Mouse (Mus musculus): ENCODE results near the gene Skil.

The Skil gene

GRCm38 (mm10) chr3:31094531-31095178 is at the start of gene Skil:
TSS of gene Skil (plus strand) at chr3:31095058.
- in situ Hi-C loops (cut with MboI, MseI): loop anchor here in 1 of 2 experiments (5.0 kb wide), 1 partner anchor 37 kb away; no protein-coding TSS in a partner anchor

- in situ Hi-C loops (cut with MboI, MseI): loop anchor here (5.0 to 25.0 kb wide), 2 partner anchors 540 to 1690 kb away; partner anchors contain the start of genes Mrpl47 (in 1 of the 2) and Ndufb5 (in 1 of the 2)
Observed at GRCm38 (mm10) chr3:31047263-31047662, 47.6 kb upstream of the Skil start.

GRCm38 (mm10) chr3:31049087-31049486 is 45.8 kb upstream of the Skil start:
- in situ Hi-C loops (cut with MboI, MseI): loop anchor here (5.0 to 25.0 kb wide), 2 partner anchors 538 to 1688 kb away; partner anchors contain the start of genes Mrpl47 (in 1 of the 2) and Ndufb5 (in 1 of the 2)

- in situ Hi-C loops (cut with MboI, MseI): no loop called here
Observed at GRCm38 (mm10) chr3:31050375-31050774, 44.5 kb upstream of the Skil start.

- in situ Hi-C loops (cut with MboI, MseI): no loop called here
Observed at GRCm38 (mm10) chr3:31051730-31052129, 43.1 kb upstream of the Skil start.

- in situ Hi-C loops (cut with MboI, MseI): no loop called here
Observed at GRCm38 (mm10) chr3:31053191-31053590, 41.7 kb upstream of the Skil start.

GRCm38 (mm10) chr3:31054888-31055287 is 40.0 kb upstream of the Skil start:
- in situ Hi-C loops (cut with MboI, MseI): loop anchor here (5.0 kb wide), 2 partner anchors 37 to 82 kb away; no protein-coding TSS in a partner anchor

GRCm38 (mm10) chr3:31056047-31056650 is 38.7 kb upstream of the Skil start:
- in situ Hi-C loops (cut with MboI, MseI): loop anchor here (5.0 kb wide), 2 partner anchors 36 to 81 kb away; no protein-coding TSS in a partner anchor

- in situ Hi-C loops (cut with MboI, MseI): loop anchor here (5.0 kb wide), 2 partner anchors 35 to 80 kb away; no protein-coding TSS in a partner anchor
Observed at GRCm38 (mm10) chr3:31056651-31057627, 37.9 kb upstream of the Skil start.

- in situ Hi-C loops (cut with MboI, MseI): no loop called here
Observed at GRCm38 (mm10) chr3:31060745-31061102, 34.1 kb upstream of the Skil start.

- in situ Hi-C loops (cut with MboI, MseI): no loop called here
Observed at GRCm38 (mm10) chr3:31061103-31061785, 33.6 kb upstream of the Skil start.

- in situ Hi-C loops (cut with MboI, MseI): no loop called here
Observed at GRCm38 (mm10) chr3:31061786-31062120, 33.1 kb upstream of the Skil start.

GRCm38 (mm10) chr3:31062325-31062724 is 32.5 kb upstream of the Skil start:
- in situ Hi-C loops (cut with MboI, MseI): no loop called here

GRCm38 (mm10) chr3:31068482-31068881 is 26.4 kb upstream of the Skil start:
- in situ Hi-C loops (cut with MboI, MseI): no loop called here

- in situ Hi-C loops (cut with MboI, MseI): no loop called here
Observed at GRCm38 (mm10) chr3:31071804-31072203, 23.1 kb upstream of the Skil start.

GRCm38 (mm10) chr3:31075808-31076207 is 19.1 kb upstream of the Skil start:
- in situ Hi-C loops (cut with MboI, MseI): no loop called here

- in situ Hi-C loops (cut with MboI, MseI): no loop called here
Observed at GRCm38 (mm10) chr3:31077068-31077703, 17.7 kb upstream of the Skil start.

GRCm38 (mm10) chr3:31079450-31079849 is 15.4 kb upstream of the Skil start:
- in situ Hi-C loops (cut with MboI, MseI): no loop called here

- in situ Hi-C loops (cut with MboI, MseI): no loop called here
Observed at GRCm38 (mm10) chr3:31080791-31081502, 13.9 kb upstream of the Skil start.

Data from T-helper 17 cell (primary cell).